Mouse (Mus musculus) brain, embryonic 14.5 days (tissue): Measurements from ENCODE around the gene Agrp.

Experiments
- CTCF ChIP-seq: fragments of 200-500 bp; IDR thresholded peaks from 2 replicates; pipeline ENCODE4 v1.5.1; 2012; ENCODE audit warnings: inconsistent platforms, mild to moderate bottlenecking, moderate library complexity, borderline replicate concordance; ENCODE audit not compliant: insufficient read depth, insufficient read length; ENCODE audit errors: extremely low read depth
- POLR2A ChIP-seq: fragments of 200-500 bp; IDR thresholded peaks from 2 replicates; pipeline ENCODE4 v1.6.1; 2012; ENCODE audit warnings: mild to moderate bottlenecking, inconsistent platforms, borderline replicate concordance; ENCODE audit not compliant: poor library complexity, insufficient read depth, insufficient read length, severe bottlenecking; ENCODE audit errors: extremely low read depth

DNA sequence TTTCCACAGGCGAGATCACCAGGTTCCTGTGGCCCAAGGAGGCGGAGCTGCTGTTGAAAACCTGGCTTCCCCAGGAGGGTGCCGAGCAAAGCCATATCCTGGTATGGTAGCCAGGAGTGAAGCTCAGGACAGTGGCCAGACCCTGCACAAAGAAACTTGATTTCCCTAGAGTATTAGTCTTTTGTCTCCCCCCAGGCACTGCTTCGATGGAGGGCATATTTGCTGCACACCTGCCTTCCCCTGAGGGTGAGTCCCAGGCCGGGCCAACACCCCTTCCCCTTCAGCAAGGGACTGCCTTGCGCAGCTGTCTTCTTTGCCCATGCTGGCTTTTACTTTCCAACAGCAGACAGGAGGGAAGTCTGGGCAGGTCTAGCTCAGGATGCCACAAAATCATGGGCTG is 49.4 kb upstream of the Agrp start:
- TF ChIP-seq CTCF (no peak), POLR2A (no peak)
